Mouse (Mus musculus) bone marrow, adult 2 months (tissue): ENCODE measurements around the gene Cacna1e.

Experiments used
- CTCF ChIP-seq: fragments of 200-500 bp; IDR thresholded peaks from 2 replicates; pipeline ENCODE4 v1.5.1; 2011; ENCODE audit warnings: low read length, control low read depth; ENCODE audit not compliant: control insufficient read depth, insufficient read depth
- POLR2A ChIP-seq: fragments of 200-500 bp; IDR thresholded peaks from 2 replicates; pipeline ENCODE4 v1.6.1; 2011; ENCODE audit warnings: low read depth, mild to moderate bottlenecking, control low read depth, low read length, borderline replicate concordance; ENCODE audit not compliant: control insufficient read depth

- TF ChIP-seq POLR2A = no peak
- no peak for TF ChIP-seq CTCF
These were observed 468.5 kb downstream of the Cacna1e start for GRCm38 (mm10) chr1:154415826-154416225.
